Mouse (Mus musculus) regulatory T cell (primary cell): Measurements from ENCODE around the gene Gm20388.

ENCODE experiments used
- in situ Hi-C: fragments of 300-600 bp; cut with MboI, MseI; formaldehyde crosslinking; loops from one replicate; pipeline ENCODE4 v1.15.1; 2025; ENCODE audit warnings: high pct_unique_total_duplicates

Gene Gm20388

GRCm38 (mm10) chr8:122685097-122685861 is 2774.6 kb downstream of the Gm20388 start:
- in situ Hi-C loops: no loop called here

GRCm38 (mm10) chr8:122686879-122687278 is 2776.2 kb downstream of the Gm20388 start:
- in situ Hi-C loops: no loop called here

- in situ Hi-C loops: no loop called here
These were observed 2778.7 kb downstream of the Gm20388 start for GRCm38 (mm10) chr8:122689315-122689714.

GRCm38 (mm10) chr8:122691018-122691417 is 2780.4 kb downstream of the Gm20388 start:
- in situ Hi-C loops: no loop called here

GRCm38 (mm10) chr8:122692152-122692551 is 2781.5 kb downstream of the Gm20388 start:
- in situ Hi-C loops: no loop called here

GRCm38 (mm10) chr8:122695438-122696042 is 2784.9 kb downstream of the Gm20388 start:
- in situ Hi-C loops: no loop called here

GRCm38 (mm10) chr8:122697181-122697581 is 2786.5 kb downstream of the Gm20388 start:
- in situ Hi-C loops: no loop called here

- in situ Hi-C loops: no loop called here
These were observed 2786.9 kb downstream of the Gm20388 start for GRCm38 (mm10) chr8:122697586-122697985.

- in situ Hi-C loops: no loop called here
These were observed 2787.7 kb downstream of the Gm20388 start for GRCm38 (mm10) chr8:122698254-122698768.

GRCm38 (mm10) chr8:122699005-122699492 is 2788.4 kb downstream of the Gm20388 start, which contains the start of gene Cbfa2t3:
Gene Cbfa2t3, minus strand, starts transcription at chr8:122699109.
- in situ Hi-C loops: no loop called here

GRCm38 (mm10) chr8:122700628-122701027 is 2790.0 kb downstream of the Gm20388 start:
- in situ Hi-C loops: no loop called here

- in situ Hi-C loops: no loop called here
These were observed 2791.0 kb downstream of the Gm20388 start for GRCm38 (mm10) chr8:122701441-122702185.

GRCm38 (mm10) chr8:122702301-122702941 is 2791.8 kb downstream of the Gm20388 start:
- in situ Hi-C loops: no loop called here

- in situ Hi-C loops: no loop called here
These were observed 2792.3 kb downstream of the Gm20388 start for GRCm38 (mm10) chr8:122702957-122703356.

- in situ Hi-C loops: no loop called here
These were observed 2794.0 kb downstream of the Gm20388 start for GRCm38 (mm10) chr8:122704612-122705011.

- in situ Hi-C loops: no loop called here
These were observed 2795.4 kb downstream of the Gm20388 start for GRCm38 (mm10) chr8:122705901-122706561.

GRCm38 (mm10) chr8:122707184-122707583 is 2796.5 kb downstream of the Gm20388 start:
- in situ Hi-C loops: no loop called here

- in situ Hi-C loops: no loop called here
These were observed 2798.9 kb downstream of the Gm20388 start for GRCm38 (mm10) chr8:122709340-122710111.

- in situ Hi-C loops: no loop called here
These were observed 2800.8 kb downstream of the Gm20388 start for GRCm38 (mm10) chr8:122711480-122711879.

- in situ Hi-C loops: no loop called here
These were observed 2801.3 kb downstream of the Gm20388 start for GRCm38 (mm10) chr8:122711891-122712365.
